Mouse (Mus musculus): ENCODE measurements at regions not wholly inside any gene's neighbourhood (a gene's known extent, or its start where the extent isn't known, plus 50 kb on each side); places are given as distances from the start of the nearest gene placed in this dataset.

- peak; percentile 37 for DNase-seq (ENCODE audit: low spot score)
Measured at GRCm38 (mm10) chr3:129386522-129386921, 54.0 kb upstream of the Enpep start.

GRCm38 (mm10) chr3:129390506-129390905 lies 58.0 kb upstream of the Enpep start:
- DNase-seq (ENCODE audit: low spot score), result no peak

GRCm38 (mm10) chr3:129391888-129392813 lies 59.6 kb upstream of the Enpep start:
- no peak for DNase-seq (ENCODE audit: low spot score)

GRCm38 (mm10) chr3:129392814-129393804 lies 60.6 kb upstream of the Enpep start:
- DNase-seq (ENCODE audit: low spot score), result no peak

- no peak for DNase-seq (ENCODE audit: low spot score)
Measured at GRCm38 (mm10) chr3:129397481-129397880, 65.0 kb upstream of the Enpep start.

GRCm38 (mm10) chr3:129400092-129400924 lies 67.8 kb upstream of the Enpep start:
- no peak for DNase-seq (ENCODE audit: low spot score)

GRCm38 (mm10) chr3:129411389-129412054 lies 79.0 kb upstream of the Enpep start:
- DNase-seq (ENCODE audit: low spot score), result no peak

- DNase-seq (ENCODE audit: low spot score), result no peak
Measured at GRCm38 (mm10) chr3:129412126-129412960, 79.8 kb upstream of the Enpep start.

- no peak for DNase-seq (ENCODE audit: low spot score)
Measured at GRCm38 (mm10) chr3:129412961-129413246, 80.4 kb upstream of the Enpep start.

GRCm38 (mm10) chr3:129415656-129416055 lies 83.1 kb upstream of the Enpep start:
- no peak for DNase-seq (ENCODE audit: low spot score)

- no peak for DNase-seq (ENCODE audit: low spot score)
Measured at GRCm38 (mm10) chr3:129416337-129416736, 83.8 kb upstream of the Enpep start.

- DNase-seq (ENCODE audit: low spot score), result peak; percentile 65
Measured at GRCm38 (mm10) chr3:129421620-129422239, 89.2 kb upstream of the Enpep start.

- no peak for DNase-seq (ENCODE audit: low spot score)
Measured at GRCm38 (mm10) chr3:129428750-129429149, 96.2 kb upstream of the Enpep start.

- peak; percentile 8 for DNase-seq (ENCODE audit: low spot score)
Measured at GRCm38 (mm10) chr3:129429161-129430111, 96.9 kb upstream of the Enpep start.

GRCm38 (mm10) chr3:129434056-129434455 lies 98.1 kb upstream of the Elovl6 start:
- DNase-seq (ENCODE audit: low spot score), result no peak

- DNase-seq (ENCODE audit: low spot score), result no peak
Measured at GRCm38 (mm10) chr3:129437687-129438086, 94.5 kb upstream of the Elovl6 start.

GRCm38 (mm10) chr3:129442756-129443155 lies 89.4 kb upstream of the Elovl6 start:
- DNase-seq (ENCODE audit: low spot score), result no peak

- no peak for DNase-seq (ENCODE audit: low spot score)
Measured at GRCm38 (mm10) chr3:129444221-129444620, 87.9 kb upstream of the Elovl6 start.

GRCm38 (mm10) chr3:129445961-129446360 lies 86.2 kb upstream of the Elovl6 start:
- no peak for DNase-seq (ENCODE audit: low spot score)

Data from retina, embryonic 14.5 days (tissue).